Mouse (Mus musculus) intestine, embryonic 14.5 days (tissue): ENCODE measurements around the gene Tspan33. TPM values are rescaled to one million over a fixed set of nuclear protein-coding genes. Genes with fewer than 3 reads are reported as not detected.

Experiments used
- ATAC-seq: fragments of 200-750 bp; cut with Nextera tagmentation; replicated peaks from 2 replicates; pipeline ENCODE4 v1.8.0; 2017; ENCODE audit warnings: low read depth, moderate number of reproducible peaks, moderate TSS enrichment, moderate library complexity; ENCODE audit not compliant: low FRiP score, low TSS enrichment
- DNase-seq: peaks from one replicate; pipeline ENCODE4 v3.0.0-alpha.2; 2018; ENCODE audit warnings: low spot score
- H3K27ac ChIP-seq: fragments of 300-500 bp; sonication (generic); 2 replicates; pipeline ENCODE4 v1.5.1; 2014; ENCODE audit warnings: low read depth, mild to moderate bottlenecking, control low read depth
- H3K27me3 ChIP-seq: fragments of 300-500 bp; sonication (generic); replicated peaks from 2 replicates; pipeline ENCODE4 v1.6.1; 2014; ENCODE audit warnings: low read length, control low read depth; ENCODE audit not compliant: control insufficient read depth, insufficient read depth
- H3K36me3 ChIP-seq: fragments of 300-500 bp; sonication (generic); 2 replicates; pipeline ENCODE4 v1.6.1; 2014; ENCODE audit warnings: low read length, control low read depth; ENCODE audit not compliant: control insufficient read depth, insufficient read depth
- H3K4me1 ChIP-seq: fragments of 300-500 bp; sonication (generic); replicated peaks from 2 replicates; pipeline ENCODE4 v1.6.1; 2014; ENCODE audit warnings: low read length, control low read depth, mixed read lengths; ENCODE audit not compliant: control insufficient read depth, insufficient read depth
- H3K4me2 ChIP-seq: fragments of 300-500 bp; sonication (generic); 2 replicates; pipeline ENCODE4 v1.6.1; 2014; ENCODE audit warnings: low read length
- H3K4me3 ChIP-seq: fragments of 300-500 bp; sonication (generic); 2 replicates; pipeline ENCODE4 v1.5.1; 2014; ENCODE audit warnings: low read depth, low read length, control low read depth, mixed read lengths
- H3K9ac ChIP-seq: fragments of 300-500 bp; sonication (generic); 2 replicates; pipeline ENCODE4 v1.6.1; 2014; ENCODE audit warnings: mild to moderate bottlenecking, low read length
- H3K9me3 ChIP-seq: fragments of 300-500 bp; sonication (generic); 2 replicates; pipeline ENCODE4 v1.6.1; 2016; ENCODE audit warnings: low read length, control low read depth; ENCODE audit not compliant: control insufficient read depth
- WGBS: fragments of 180-500 bp; shearing (Covaris S2); extraction: QIAGEN DNeasy Blood & Tissue Kit; methylation state at CpG from one replicate; pipeline ENCODE4 v1.1.7; 2014; 5-methylcytosine and 5-hydroxymethylcytosine counted together
- polyA plus RNA-seq: library from polyadenylated mRNA; unstranded; fragments of >200 nt; fragmentation: Nextera tagmentation; extraction: Ambion mirVana; gene quantifications from 2 replicates; pipeline ENCODE4 v1.2.1, GENCODE M21; 2014

Gene Tspan33
- polyA plus RNA-seq, 1 experiment from 2014 or later, result 3.3 TPM

GRCm38 (mm10) chr6:29704143-29704542, 10.1 kb downstream of the Tspan33 start:
- no peak overlapping the region for H3K4me3 ChIP-seq
- ATAC-seq, result no peak
- H3K36me3 ChIP-seq, result no peaks in the 10 kb centered on the region
- H3K27me3 ChIP-seq, result no peaks in the 10 kb centered on the region
- H3K4me1 ChIP-seq, result 0 out of 2 replicates have a peak, but pooled peaks cover 3% of the 10 kb centered on the region
- DNase-seq, result no peak
- no peaks in the 10 kb centered on the region for H3K9me3 ChIP-seq
- WGBS, result 87% methylated on average over 5 of the region's 5 CpGs
- H3K9ac ChIP-seq, result no peak overlapping the region
- H3K27ac ChIP-seq, result no peak overlapping the region
- no peak overlapping the region for H3K4me2 ChIP-seq

GRCm38 (mm10) chr6:29707902-29708301, 13.9 kb downstream of the Tspan33 start:
- WGBS, result 14% methylated on average over 2 of the region's 2 CpGs
- H3K4me2 ChIP-seq, result no peak overlapping the region

GRCm38 (mm10) chr6:29711318-29711717, 17.3 kb downstream of the Tspan33 start:
- no peaks in the 10 kb centered on the region for H3K9me3 ChIP-seq
- H3K27ac ChIP-seq, result no peak overlapping the region
- no peak for DNase-seq
- no peak overlapping the region for H3K9ac ChIP-seq
- no peak overlapping the region for H3K4me2 ChIP-seq
- no peak overlapping the region for H3K4me3 ChIP-seq
- H3K27me3 ChIP-seq, result no peaks in the 10 kb centered on the region
- no peak for ATAC-seq
- H3K36me3 ChIP-seq, result no peaks in the 10 kb centered on the region
- WGBS, result 51% methylated on average over 3 of the region's 3 CpGs
- 0 out of 2 replicates have a peak, but pooled peaks cover 3% of the 10 kb centered on the region for H3K4me1 ChIP-seq

More at GRCm38 (mm10) chr6:29707902-29708301, 13.9 kb downstream of the Tspan33 start:
- H3K4me3 ChIP-seq, result no peak overlapping the region
- DNase-seq (no peak), ATAC-seq (no peak)
- H3K36me3 ChIP-seq, result no peaks in the 10 kb centered on the region
- no peaks in the 10 kb centered on the region for H3K27me3 ChIP-seq
- 0 out of 2 replicates have a peak, but pooled peaks cover 3% of the 10 kb centered on the region for H3K4me1 ChIP-seq
- H3K27ac ChIP-seq, result no peak overlapping the region
- no peaks in the 10 kb centered on the region for H3K9me3 ChIP-seq
- no peak overlapping the region for H3K9ac ChIP-seq

GRCm38 (mm10) chr6:29712011-29712584, 18.1 kb downstream of the Tspan33 start:
- no peaks in the 10 kb centered on the region for H3K27me3 ChIP-seq
- H3K4me2 ChIP-seq, result no peak overlapping the region
- no peaks in the 10 kb centered on the region for H3K9me3 ChIP-seq
- H3K9ac ChIP-seq, result no peak overlapping the region
- ATAC-seq (no peak), DNase-seq (no peak)
- 0 out of 2 replicates have a peak, but pooled peaks cover 3% of the 10 kb centered on the region for H3K4me1 ChIP-seq
- WGBS, result 34% methylated on average over 3 of the region's 3 CpGs
- H3K4me3 ChIP-seq, result no peak overlapping the region
- no peaks in the 10 kb centered on the region for H3K36me3 ChIP-seq
- no peak overlapping the region for H3K27ac ChIP-seq

GRCm38 (mm10) chr6:29716624-29717365, 22.8 kb downstream of the Tspan33 start:
- H3K27ac ChIP-seq, result no peak overlapping the region

GRCm38 (mm10) chr6:29717541-29717940, 23.5 kb downstream of the Tspan33 start:
- DNase-seq, result no peak
- H3K4me2 ChIP-seq, result 0 out of 2 replicates have a peak overlapping the region, but pooled peaks have one; percentile 61
- no peak overlapping the region for H3K9ac ChIP-seq
- no peak overlapping the region for H3K27ac ChIP-seq
- no peak overlapping the region for H3K4me3 ChIP-seq
- no peaks in the 10 kb centered on the region for H3K27me3 ChIP-seq
- H3K36me3 ChIP-seq, result no peaks in the 10 kb centered on the region
- no peaks in the 10 kb centered on the region for H3K9me3 ChIP-seq
- H3K4me1 ChIP-seq, result peaks cover 12% of the 10 kb centered on the region
- WGBS, result 62% methylated on average over 10 of the region's 10 CpGs
- ATAC-seq, result no peak

More at GRCm38 (mm10) chr6:29716624-29717365, 22.8 kb downstream of the Tspan33 start:
- Histone ChIP-seq H3K36me3 (no peaks in the 10 kb centered on the region), H3K27me3 (no peaks in the 10 kb centered on the region), H3K9ac (no peak overlapping the region), H3K4me1 (peaks cover 12% of the 10 kb centered on the region), H3K4me3 (no peak overlapping the region), H3K4me2 (no peak overlapping the region), H3K9me3 (no peaks in the 10 kb centered on the region)
- DNase-seq (no peak), ATAC-seq (0 out of 2 replicates have a peak, but pooled peaks have one; percentile 24)
- WGBS, result 53% methylated on average over 10 of the region's 10 CpGs

- Histone ChIP-seq H3K9me3 (no peaks in the 10 kb centered on the region), H3K4me2 (peak overlapping the region; percentile 61; the same call in 1 of the 2 replicates), H3K36me3 (no peaks in the 10 kb centered on the region), H3K27ac (no peak overlapping the region), H3K4me3 (no peak overlapping the region), H3K9ac (no peak overlapping the region), H3K4me1 (peaks cover 12% of the 10 kb centered on the region), H3K27me3 (no peaks in the 10 kb centered on the region)
- no peak for ATAC-seq
- no peak for DNase-seq
- 15% methylated on average over 14 of the region's 14 CpGs for WGBS
Observed at GRCm38 (mm10) chr6:29717952-29718521, 24.0 kb downstream of the Tspan33 start.

- no peaks in the 10 kb centered on the region for H3K36me3 ChIP-seq
- H3K4me3 ChIP-seq, result peak overlapping the region; percentile 33
- DNase-seq, result peak; percentile 80
- no peaks in the 10 kb centered on the region for H3K27me3 ChIP-seq
- ATAC-seq, result peak; percentile 67
- peak overlapping the region; percentile 51 for H3K27ac ChIP-seq
- H3K9me3 ChIP-seq, result no peaks in the 10 kb centered on the region
- H3K9ac ChIP-seq, result peak overlapping the region; percentile 41; the same call in 1 of the 2 replicates
- peaks cover 12% of the 10 kb centered on the region for H3K4me1 ChIP-seq
- H3K4me2 ChIP-seq, result peak overlapping the region; percentile 61
- WGBS, result 7% methylated on average over 15 of the region's 15 CpGs
Observed at GRCm38 (mm10) chr6:29718894-29719329, 24.9 kb downstream of the Tspan33 start.
